Mouse (Mus musculus) heart, embryonic 14.5 days (tissue): ENCODE results near the gene Cisd2. TPM values are rescaled to one million over a fixed set of nuclear protein-coding genes. Genes with fewer than 3 reads are reported as not detected.

ENCODE experiments used
- ATAC-seq: fragments of 200-750 bp; cut with Nextera tagmentation; 2 replicates; pipeline ENCODE4 v1.8.0; 2017; ENCODE audit warnings: low read depth, moderate TSS enrichment; ENCODE audit not compliant: insufficient number of reproducible peaks, insufficient read depth, low FRiP score
- H3K27ac ChIP-seq, 2 experiments: fragments of 200-500 bp in 1 of 2; fragments of 300-500 bp in 1 of 2; sonication (generic) in 1 of 2; replicated peaks in 1 of 2; 2 replicates each; pipeline ENCODE4 v1.5.1; 2012 to 2014; ENCODE audit warnings: low read depth in 2 of 2, low read length in 2 of 2, control low read depth in 1 of 2, mild to moderate bottlenecking in 1 of 2, mixed read lengths in 1 of 2; ENCODE audit not compliant: control insufficient read depth in 1 of 2, insufficient read depth in 1 of 2
- H3K27me3 ChIP-seq: fragments of 300-500 bp; sonication (generic); 2 replicates; pipeline ENCODE4 v1.6.1; 2014; ENCODE audit warnings: mild to moderate bottlenecking, low read length, control low read depth; ENCODE audit not compliant: control insufficient read depth, insufficient read depth
- H3K36me3 ChIP-seq: fragments of 300-500 bp; sonication (generic); 2 replicates; pipeline ENCODE4 v1.6.1; 2014; ENCODE audit warnings: mild to moderate bottlenecking, control low read depth, low read length, mixed read lengths; ENCODE audit not compliant: control insufficient read depth, insufficient read depth
- H3K4me1 ChIP-seq, 2 experiments: fragments of 200-500 bp in 1 of 2; fragments of 300-500 bp in 1 of 2; sonication (generic) in 1 of 2; 2 replicates each; pipeline ENCODE4 v1.6.1; 2012 to 2014; ENCODE audit warnings: low read length in 2 of 2, control low read depth in 1 of 2, mixed read lengths in 1 of 2; ENCODE audit not compliant: control insufficient read depth in 2 of 2, insufficient read depth in 2 of 2
- H3K4me2 ChIP-seq: fragments of 300-500 bp; sonication (generic); 2 replicates; pipeline ENCODE4 v1.6.1; 2014; ENCODE audit warnings: mild to moderate bottlenecking, low read length
- H3K4me3 ChIP-seq, 2 experiments: fragments of 200-500 bp in 1 of 2; fragments of 300-500 bp in 1 of 2; sonication (generic) in 1 of 2; 2 replicates each; pipeline ENCODE4 v1.5.1; 2012 to 2014; ENCODE audit warnings: low read length in 2 of 2, mild to moderate bottlenecking in 2 of 2, control low read depth in 1 of 2, low read depth in 1 of 2, moderate library complexity in 1 of 2; ENCODE audit not compliant: control insufficient read depth in 1 of 2, insufficient read depth in 1 of 2
- H3K9ac ChIP-seq: fragments of 300-500 bp; sonication (generic); 2 replicates; pipeline ENCODE4 v1.6.1; 2014; ENCODE audit warnings: mild to moderate bottlenecking, low read length
- H3K9me3 ChIP-seq: fragments of 300-500 bp; sonication (generic); 2 replicates; pipeline ENCODE4 v1.6.1; 2016; ENCODE audit warnings: low read length, control low read depth; ENCODE audit not compliant: control insufficient read depth
- WGBS: fragments of 180-500 bp; shearing (Covaris S2); extraction: QIAGEN DNeasy Blood & Tissue Kit; methylation state at CpG from one replicate; pipeline ENCODE4 v1.1.7; 2014; 5-methylcytosine and 5-hydroxymethylcytosine counted together
- polyA plus RNA-seq: library from polyadenylated mRNA; unstranded; fragments of >200 nt; fragmentation: Nextera tagmentation; extraction: Ambion mirVana; gene quantifications from 2 replicates; pipeline ENCODE4 v1.2.1, GENCODE M21; 2014

Cisd2 gene
- polyA plus RNA-seq, 1 experiment from 2014 or later = 47.2 TPM

GRCm38 (mm10) chr3:135440621-135441020 is 16.9 kb upstream of the Cisd2 start:
- H3K9me3 ChIP-seq = no peaks in the 10 kb centered on the region
- no peaks in the 10 kb centered on the region for H3K27me3 ChIP-seq
- peak overlapping the region; percentile 98 to 100; a peak in 2 of 4 replicates for H3K27ac ChIP-seq
- H3K4me2 ChIP-seq = peak overlapping the region; percentile 79
- H3K36me3 ChIP-seq = peaks cover 43% of the 10 kb centered on the region
- peak overlapping the region; percentile 99 for H3K9ac ChIP-seq
- H3K4me1 ChIP-seq = peaks cover 0 to 37% of the 10 kb centered on the region in 2 experiments; a peak in 3 of 4 replicates
- no peak for ATAC-seq
- H3K4me3 ChIP-seq = peak overlapping the region; percentile 84 to 94
- 23% methylated on average over 10 of the region's 10 CpGs for WGBS

GRCm38 (mm10) chr3:135440221-135440620 is 16.5 kb upstream of the Cisd2 start:
- ATAC-seq = no peak
- WGBS = 14% methylated on average over 7 of the region's 7 CpGs
- Histone ChIP-seq H3K4me1 (peaks cover 0 to 37% of the 10 kb centered on the region in 2 experiments; a peak in 3 of 4 replicates), H3K9ac (peak overlapping the region; percentile 99), H3K36me3 (peaks cover 43% of the 10 kb centered on the region), H3K27ac (peak overlapping the region; percentile 98 to 100), H3K4me3 (peak overlapping the region; percentile 84 to 94), H3K4me2 (peak overlapping the region; percentile 79), H3K27me3 (no peaks in the 10 kb centered on the region), H3K9me3 (no peaks in the 10 kb centered on the region)

GRCm38 (mm10) chr3:135439651-135440050 is 15.9 kb upstream of the Cisd2 start:
- peaks cover 39% of the 10 kb centered on the region for H3K36me3 ChIP-seq
- peak overlapping the region; percentile 99 for H3K9ac ChIP-seq
- no peaks in the 10 kb centered on the region for H3K9me3 ChIP-seq
- 2% methylated on average over 15 of the region's 15 CpGs for WGBS
- peaks cover 0 to 33% of the 10 kb centered on the region in 2 experiments; a peak in 3 of 4 replicates for H3K4me1 ChIP-seq
- H3K4me3 ChIP-seq = peak overlapping the region; percentile 84 to 94
- ATAC-seq = no peak
- peak overlapping the region; percentile 98 to 100 for H3K27ac ChIP-seq
- no peaks in the 10 kb centered on the region for H3K27me3 ChIP-seq
- H3K4me2 ChIP-seq = peak overlapping the region; percentile 79

- WGBS = 0% methylated on average over 40 of the region's 76 CpGs
- peak; percentile 66 for ATAC-seq
- H3K9me3 ChIP-seq = no peaks in the 10 kb centered on the region
Measured at GRCm38 (mm10) chr3:135438913-135439531, 15.3 kb upstream of the Cisd2 start.

GRCm38 (mm10) chr3:135438531-135438912 is 14.8 kb upstream of the Cisd2 start:
- Histone ChIP-seq H3K9me3 (no peaks in the 10 kb centered on the region), H3K4me2 (0 out of 2 replicates have a peak overlapping the region, but pooled peaks have one; percentile 12)

More at GRCm38 (mm10) chr3:135438913-135439531, 15.3 kb upstream of the Cisd2 start:
- Histone ChIP-seq H3K4me2 (peak overlapping the region; percentile 79), H3K4me3 (peak overlapping the region; percentile 84 to 94), H3K27ac (peak overlapping the region; percentile 98 to 100), H3K4me1 (peaks cover 0 to 28% of the 10 kb centered on the region in 2 experiments; a peak in 3 of 4 replicates), H3K36me3 (peaks cover 33% of the 10 kb centered on the region), H3K9ac (peak overlapping the region; percentile 99), H3K27me3 (no peaks in the 10 kb centered on the region)

GRCm38 (mm10) chr3:135437758-135438495 is 14.2 kb upstream of the Cisd2 start, which contains the start of gene Ube2d3:
Gene Ube2d3 (plus strand): TSS chr3:135438149.
- peak within 1 kb of the TSS; percentile 84 to 94 for H3K4me3 ChIP-seq
- H3K4me1 ChIP-seq = peaks cover 0 to 18% of the 10 kb centered on the region in 2 experiments; a peak in 2 of 4 replicates
- no peaks in the 10 kb centered on the region for H3K27me3 ChIP-seq
- H3K9ac ChIP-seq = peak within 1 kb of the TSS; percentile 99
- no peaks in the 10 kb centered on the region for H3K9me3 ChIP-seq
- H3K36me3 ChIP-seq = peaks cover 23% of the 10 kb centered on the region
- H3K27ac ChIP-seq = peak within 1 kb of the TSS; percentile 98 to 100
- under 1% methylated on average over 52 of the region's 56 CpGs for WGBS
- peak within 1 kb of the TSS; percentile 79 for H3K4me2 ChIP-seq
- ATAC-seq = peak; percentile 94

More at GRCm38 (mm10) chr3:135438531-135438912, 14.8 kb upstream of the Cisd2 start:
- H3K4me3 ChIP-seq = peak overlapping the region; percentile 84 to 94
- peak; percentile 68 for ATAC-seq
- no peaks in the 10 kb centered on the region for H3K27me3 ChIP-seq
- under 1% methylated on average over 43 of the region's 50 CpGs for WGBS
- peak overlapping the region; percentile 99 for H3K9ac ChIP-seq
- H3K27ac ChIP-seq = peak overlapping the region; percentile 98 to 100
- H3K36me3 ChIP-seq = peaks cover 29% of the 10 kb centered on the region
- peaks cover 0 to 24% of the 10 kb centered on the region in 2 experiments; a peak in 3 of 4 replicates for H3K4me1 ChIP-seq

GRCm38 (mm10) chr3:135436901-135437616 is 13.3 kb upstream of the Cisd2 start:
- WGBS = 51% methylated on average over 14 of the region's 14 CpGs
- no peak for ATAC-seq
- H3K9ac ChIP-seq = peak overlapping the region; percentile 78
- no peaks in the 10 kb centered on the region for H3K9me3 ChIP-seq
- H3K27me3 ChIP-seq = no peaks in the 10 kb centered on the region
- H3K36me3 ChIP-seq = peaks cover 17% of the 10 kb centered on the region
- H3K4me2 ChIP-seq = peak overlapping the region; percentile 68
- peak overlapping the region; percentile 62 to 84; a peak in 3 of 4 replicates for H3K4me3 ChIP-seq
- H3K27ac ChIP-seq = peak overlapping the region; percentile 67 to 100
- peaks cover 0 to 13% of the 10 kb centered on the region in 2 experiments; a peak in 2 of 4 replicates for H3K4me1 ChIP-seq
